Mouse (Mus musculus) liver (tissue): ENCODE measurements around the gene Dot1l.

Experiments used
- DNase-seq: peaks from one replicate; pipeline ENCODE4 v3.0.0-alpha.2; 2020; ENCODE audit warnings: mixed read lengths

The Dot1l gene

DNA sequence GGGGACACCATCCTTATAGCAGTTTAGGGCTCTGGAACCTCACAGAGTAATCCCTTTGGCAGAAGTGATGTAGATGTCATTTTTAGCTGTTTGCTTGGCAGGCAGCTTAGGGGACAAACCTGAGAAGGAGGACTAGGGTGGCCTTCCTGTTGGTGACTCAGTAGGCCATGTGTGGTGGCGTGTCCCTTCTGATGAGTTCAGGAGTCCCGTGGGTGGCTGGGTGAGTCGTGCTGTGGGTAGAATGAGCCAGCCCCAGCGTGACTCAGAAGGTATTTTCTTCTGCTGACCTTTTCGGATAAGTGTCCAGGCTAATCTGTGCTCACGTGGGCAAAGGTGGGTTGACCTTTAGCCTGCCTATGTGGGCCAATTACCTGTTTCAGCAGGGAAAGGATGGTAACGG is 3.6 kb downstream of the Dot1l start:
- DNase-seq, result no peak

- DNase-seq, result no peak
Measured at GRCm38 (mm10) chr10:80760596-80761524, 5.9 kb downstream of the Dot1l start.

DNA sequence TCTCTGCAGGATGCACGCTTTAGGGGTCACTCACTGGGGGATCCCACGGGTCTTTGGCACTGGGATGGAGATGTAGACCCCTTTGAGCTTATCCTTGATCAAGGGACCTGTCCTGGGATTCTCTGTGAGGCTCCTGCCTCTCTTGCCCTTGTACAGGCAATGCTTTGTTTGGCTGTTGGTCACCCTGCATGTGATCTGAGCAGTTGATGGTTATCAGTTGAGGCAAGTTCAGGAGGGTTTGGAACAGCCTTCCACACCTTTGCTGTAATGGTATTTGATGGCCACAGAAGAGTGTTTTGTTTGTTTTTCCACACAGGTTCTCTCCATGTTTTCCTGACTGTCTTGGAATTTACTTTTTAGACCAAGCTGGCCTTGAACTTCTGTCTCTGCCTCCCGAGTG is 6.8 kb downstream of the Dot1l start:
- DNase-seq, result no peak

- no peak for DNase-seq
Measured at GRCm38 (mm10) chr10:80763502-80763901, 8.5 kb downstream of the Dot1l start.

DNA sequence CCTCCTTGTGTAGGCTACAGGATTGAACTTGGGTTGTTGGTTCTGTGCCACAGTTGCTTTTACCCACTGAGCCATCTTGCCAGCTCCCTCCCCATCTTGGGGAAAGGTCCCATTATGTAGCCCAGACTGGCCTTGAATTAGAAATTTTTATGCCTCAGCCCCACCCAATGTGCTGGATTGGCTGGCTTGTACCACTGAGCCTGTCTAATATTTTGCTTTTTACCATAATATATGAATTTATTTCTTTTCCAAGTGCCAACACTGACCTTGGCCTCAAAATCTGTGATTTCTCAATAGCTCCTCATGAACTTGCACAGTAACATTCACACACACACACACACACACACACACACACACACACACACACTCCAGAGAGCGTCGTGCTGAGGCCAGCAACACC is 10.7 kb downstream of the Dot1l start:
- DNase-seq, result no peak

- DNase-seq, result no peak
Measured at GRCm38 (mm10) chr10:80766161-80766815, 11.3 kb downstream of the Dot1l start.

DNA sequence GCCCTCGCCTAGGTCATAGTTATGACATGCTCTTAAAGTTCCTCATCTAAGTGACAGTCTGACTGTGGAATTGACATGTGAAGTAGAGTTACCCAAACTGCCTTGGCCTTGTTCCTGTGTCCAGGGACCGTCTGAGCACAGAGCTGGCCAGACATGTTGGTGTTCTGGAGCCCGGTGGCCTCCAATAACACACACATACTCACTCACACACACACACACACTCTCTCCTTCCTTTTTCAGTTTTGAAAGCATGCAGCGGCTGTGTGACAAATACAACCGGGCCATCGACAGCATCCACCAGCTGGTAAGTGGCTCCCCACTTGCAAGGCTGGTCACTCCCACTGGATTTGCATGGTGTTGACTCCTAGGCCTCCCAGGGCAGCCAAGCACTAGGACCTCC is 13.4 kb downstream of the Dot1l start:
- DNase-seq, result no peak

DNA sequence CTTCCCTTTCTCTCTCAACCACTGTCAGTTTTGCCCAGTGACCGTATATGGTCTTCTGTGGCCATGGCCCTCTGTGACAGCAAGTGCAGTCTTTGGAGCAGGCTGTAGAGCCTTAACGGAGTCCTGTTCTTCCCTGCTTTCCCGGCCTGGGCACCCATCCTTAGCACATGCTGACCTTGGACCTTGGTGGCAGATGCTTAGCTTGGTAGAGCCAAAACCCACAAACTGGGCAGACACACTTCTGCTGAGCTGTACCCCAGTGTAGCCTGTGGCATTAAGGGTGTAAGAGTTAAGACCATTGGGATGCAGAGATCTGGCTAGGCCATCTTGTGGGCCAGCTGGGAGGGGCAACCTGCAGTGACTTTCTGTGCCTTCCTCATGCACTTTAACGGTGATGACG is 18.8 kb downstream of the Dot1l start:
- DNase-seq, result no peak

GRCm38 (mm10) chr10:80774549-80774948 is 19.5 kb downstream of the Dot1l start:
- peak; percentile 76 for DNase-seq

GRCm38 (mm10) chr10:80774981-80775380 is 20.0 kb downstream of the Dot1l start:
- DNase-seq, result no peak

DNA sequence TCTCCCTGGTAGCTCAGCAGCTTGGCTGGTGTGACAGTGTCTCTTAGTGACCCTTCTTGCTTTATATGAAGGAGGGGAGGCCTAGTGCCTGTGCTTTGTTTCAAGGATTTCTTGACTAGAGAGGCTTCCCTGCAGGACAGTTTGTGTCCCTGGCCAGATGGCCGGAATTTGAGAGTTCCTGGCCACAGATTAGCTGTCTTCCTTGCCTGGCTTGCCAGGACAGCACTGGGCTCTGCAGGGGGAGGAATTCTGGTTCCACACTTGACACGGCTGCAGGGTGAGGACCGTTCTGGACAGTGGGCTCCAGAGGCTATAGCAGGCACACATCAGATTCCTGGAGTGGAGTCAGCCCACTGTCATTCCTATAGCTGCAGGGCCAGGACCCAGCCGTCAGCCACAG is 20.7 kb downstream of the Dot1l start:
- DNase-seq, result no peak

DNA sequence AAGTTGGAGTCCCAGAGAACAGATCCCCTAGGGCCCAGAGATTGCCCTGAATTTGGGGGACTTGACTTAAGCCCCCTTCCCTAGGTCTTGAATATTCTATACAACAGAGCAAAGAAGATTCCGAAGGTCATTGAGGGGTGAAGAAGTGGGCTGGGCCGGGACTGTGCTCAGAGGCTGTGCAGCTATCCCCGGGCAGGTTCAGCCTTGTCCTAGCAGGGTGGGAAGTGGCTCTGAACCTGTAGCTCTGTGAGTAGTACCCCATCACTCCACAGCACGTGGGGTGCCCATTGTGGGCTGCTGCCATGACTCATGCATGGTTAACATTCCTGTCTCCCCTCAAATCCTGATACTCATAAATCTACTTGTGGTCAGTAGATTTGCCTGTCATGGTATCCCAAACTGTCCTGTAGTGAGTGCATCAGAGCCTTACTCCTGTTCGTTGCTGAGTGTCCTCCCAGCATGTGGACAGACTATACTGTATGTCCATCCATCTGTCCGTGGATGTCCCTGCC is 21.4 kb downstream of the Dot1l start:
- no peak for DNase-seq

GRCm38 (mm10) chr10:80777123-80777522 is 22.1 kb downstream of the Dot1l start:
- no peak for DNase-seq

DNA sequence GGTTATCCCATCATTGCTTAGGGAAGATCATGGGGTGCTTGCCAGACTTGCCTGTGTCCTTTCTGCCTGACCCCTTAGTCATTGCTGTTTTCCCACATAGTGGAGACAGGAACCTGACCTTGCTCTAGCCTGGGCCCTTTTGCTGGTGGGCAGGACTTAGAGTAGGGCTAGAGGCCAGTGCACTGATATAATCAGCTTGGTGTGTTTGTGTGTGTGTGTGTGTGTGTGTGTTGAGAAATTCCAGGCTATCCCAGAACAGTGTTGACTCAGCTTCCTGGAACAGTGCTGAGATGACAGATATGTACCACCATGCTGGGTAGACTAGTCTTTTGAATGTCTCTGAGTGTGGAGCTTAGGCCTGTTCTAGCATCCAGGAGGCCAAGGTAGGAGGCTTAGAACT is 24.6 kb downstream of the Dot1l start:
- no peak for DNase-seq

GRCm38 (mm10) chr10:80784302-80784701 is 29.3 kb downstream of the Dot1l start:
- DNase-seq, result no peak

GRCm38 (mm10) chr10:80784871-80785270 is 29.9 kb downstream of the Dot1l start:
- DNase-seq, result no peak

- DNase-seq, result no peak
Measured at GRCm38 (mm10) chr10:80785963-80786362, 31.0 kb downstream of the Dot1l start.

DNA sequence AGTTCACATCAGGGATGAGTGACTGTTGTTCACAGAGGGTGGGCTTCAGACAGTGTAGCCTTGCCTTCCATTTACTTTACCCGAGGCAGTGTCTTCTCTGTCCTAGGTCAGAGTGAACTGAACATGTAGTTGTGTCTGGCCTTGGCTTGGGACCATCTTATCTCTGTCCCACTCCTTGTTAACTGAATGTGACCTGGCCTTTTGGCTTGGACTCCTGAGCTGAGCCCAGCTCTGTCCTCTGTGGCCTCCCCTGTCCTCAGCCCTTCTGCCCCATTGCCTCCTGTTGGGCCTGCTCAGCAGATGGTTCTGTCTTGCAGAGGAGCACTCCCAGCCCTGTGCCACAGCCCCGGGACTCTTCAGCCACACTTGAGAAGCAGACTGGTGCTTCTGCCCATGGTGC is 32.5 kb downstream of the Dot1l start:
- DNase-seq, result no peak

DNA sequence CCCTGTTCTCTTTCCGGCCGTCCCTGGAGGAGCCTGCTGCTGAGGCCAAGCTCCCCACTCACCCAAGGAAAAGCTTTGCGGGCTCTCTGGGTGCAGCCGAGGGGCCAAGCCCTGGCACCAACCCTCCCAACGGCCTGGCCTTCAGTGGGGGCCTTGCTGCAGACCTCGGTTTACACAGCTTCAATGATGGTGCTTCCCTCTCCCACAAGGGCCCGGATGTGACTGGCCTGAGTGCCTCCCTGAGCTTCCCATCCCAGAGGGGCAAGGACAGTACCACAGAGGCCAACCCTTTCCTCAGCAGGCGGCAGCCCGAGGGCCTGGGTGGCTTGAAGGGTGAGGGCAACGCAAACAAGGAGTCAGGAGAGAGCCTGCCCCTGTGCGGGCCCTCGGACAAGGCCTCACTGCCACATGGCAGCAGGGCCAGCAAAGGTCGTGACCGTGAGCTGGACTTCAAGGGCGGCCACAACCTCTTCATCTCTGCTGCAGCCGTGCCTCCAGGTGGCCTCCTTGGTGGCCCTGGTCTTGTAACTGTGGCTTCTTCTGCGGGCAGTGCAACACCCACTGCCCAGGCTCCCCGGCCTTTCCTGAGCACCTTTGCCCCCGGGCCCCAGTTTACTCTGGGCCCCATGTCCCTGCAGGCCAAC is 35.9 kb downstream of the Dot1l start:
- no peak for DNase-seq

GRCm38 (mm10) chr10:80791476-80792174 is 36.6 kb downstream of the Dot1l start:
- DNase-seq, result no peak

GRCm38 (mm10) chr10:80792175-80793032 is 37.4 kb downstream of the Dot1l start:
- no peak for DNase-seq
